Mouse (Mus musculus) liver, postnatal 0 days (tissue): Measurements from ENCODE around the gene Tmco1. TPM values are rescaled to one million over a fixed set of nuclear protein-coding genes. Genes with fewer than 3 reads are reported as not detected.

Experiments
- ATAC-seq: fragments of 200-750 bp; cut with Nextera tagmentation; 2 replicates; pipeline ENCODE4 v1.8.0; 2017; ENCODE audit warnings: mild to moderate bottlenecking, moderate library complexity
- DNase-seq: peaks from one replicate; pipeline ENCODE4 v3.0.0-alpha.2; 2016
- H3K27ac ChIP-seq: fragments of 300-500 bp; sonication (generic); 2 replicates; pipeline ENCODE4 v1.5.1; 2014; ENCODE audit warnings: antibody characterized with exemption, moderate library complexity, mild to moderate bottlenecking, low read depth
- H3K27me3 ChIP-seq: fragments of 300-500 bp; sonication (generic); 2 replicates; pipeline ENCODE4 v1.6.1; 2014; ENCODE audit warnings: low read length, control low read depth, mixed read lengths; ENCODE audit not compliant: insufficient read depth
- H3K36me3 ChIP-seq: fragments of 300-500 bp; sonication (generic); replicated peaks from 2 replicates; pipeline ENCODE4 v1.6.1; 2014; ENCODE audit warnings: mild to moderate bottlenecking, control low read depth, low read length, moderate library complexity, mixed read lengths; ENCODE audit not compliant: insufficient read depth
- H3K4me1 ChIP-seq: fragments of 300-500 bp; sonication (generic); 2 replicates; pipeline ENCODE4 v1.6.1; 2014; ENCODE audit warnings: antibody characterized with exemption, mild to moderate bottlenecking, control low read depth; ENCODE audit not compliant: insufficient read depth
- H3K4me2 ChIP-seq: fragments of 300-500 bp; sonication (generic); 2 replicates; pipeline ENCODE4 v1.6.1; 2014; ENCODE audit warnings: low read depth, mild to moderate bottlenecking, low read length, moderate library complexity, mixed read lengths
- H3K4me3 ChIP-seq: fragments of 300-500 bp; sonication (generic); 2 replicates; pipeline ENCODE4 v1.5.1; 2014; ENCODE audit warnings: low read depth, low read length
- H3K9ac ChIP-seq: fragments of 300-500 bp; sonication (generic); replicated peaks from 2 replicates; pipeline ENCODE4 v1.6.1; 2014; ENCODE audit warnings: mild to moderate bottlenecking, moderate library complexity
- H3K9me3 ChIP-seq: fragments of 300-500 bp; sonication (generic); 2 replicates; pipeline ENCODE4 v1.6.1; 2016; ENCODE audit warnings: mild to moderate bottlenecking, control low read depth, low read length, mixed read lengths
- CTCF ChIP-seq: sonication (generic); IDR thresholded peaks from 2 replicates; pipeline ENCODE4 v1.5.1; 2016; ENCODE audit warnings: antibody characterized with exemption, low read depth
- EP300 ChIP-seq: IDR thresholded peaks from 2 replicates; pipeline ENCODE4 v1.6.1; 2016; ENCODE audit warnings: antibody characterized with exemption, low read depth, mild to moderate bottlenecking
- WGBS: fragments of 180-500 bp; shearing (Covaris S2); extraction: QIAGEN DNeasy Blood & Tissue Kit; methylation state at CpG from one replicate; pipeline ENCODE4 v1.1.7; 2014; ENCODE audit not compliant: insufficient replicate concordance; 5-methylcytosine and 5-hydroxymethylcytosine counted together
- polyA plus RNA-seq: library from polyadenylated mRNA; unstranded; fragments of >200 nt; fragmentation: Nextera tagmentation; extraction: Ambion mirVana; gene quantifications from 2 replicates; pipeline ENCODE4 v1.2.1, GENCODE M21; 2015

The Tmco1 gene
- polyA plus RNA-seq, 1 experiment from 2014 or later: 54.6 TPM

- no peaks in the 10 kb centered on the region for H3K9me3 ChIP-seq
- H3K27me3 ChIP-seq: no peaks in the 10 kb centered on the region
- peak overlapping the region; percentile 94 for H3K9ac ChIP-seq
- DNase-seq (no peak), ATAC-seq (peak; percentile 9; the same call in 1 of the 2 replicates)
- TF ChIP-seq CTCF: no peak
- no peak for TF ChIP-seq EP300
- peak overlapping the region; percentile 88 for H3K4me3 ChIP-seq
- H3K4me1 ChIP-seq: peaks cover 13% of the 10 kb centered on the region
- peak overlapping the region; percentile 98 for H3K4me2 ChIP-seq
- peak overlapping the region; percentile 95 for H3K27ac ChIP-seq
- peaks cover 18% of the 10 kb centered on the region for H3K36me3 ChIP-seq
- WGBS: 21% methylated on average over 13 of the region's 13 CpGs
Observed at GRCm38 (mm10) chr1:167350597-167351415, 42.6 kb downstream of the Tmco1 start.

GRCm38 (mm10) chr1:167352403-167352802, 44.2 kb downstream of the Tmco1 start:
- Histone ChIP-seq H3K36me3 (peaks cover 33% of the 10 kb centered on the region), H3K4me2 (no peak overlapping the region), H3K4me3 (no peak overlapping the region), H3K4me1 (peaks cover 13% of the 10 kb centered on the region), H3K9me3 (no peaks in the 10 kb centered on the region), H3K27ac (no peak overlapping the region), H3K9ac (no peak overlapping the region), H3K27me3 (no peaks in the 10 kb centered on the region)
- ATAC-seq (no peak), DNase-seq (no peak)
- 80% methylated on average over 14 of the region's 14 CpGs for WGBS
- no peak for TF ChIP-seq EP300
- no peak for TF ChIP-seq CTCF

- Histone ChIP-seq H3K9ac (no peak overlapping the region), H3K4me3 (no peak overlapping the region), H3K27me3 (no peaks in the 10 kb centered on the region), H3K4me1 (no peaks in the 10 kb centered on the region), H3K9me3 (no peaks in the 10 kb centered on the region), H3K36me3 (peaks cover 65% of the 10 kb centered on the region), H3K27ac (no peak overlapping the region), H3K4me2 (no peak overlapping the region)
- peak; percentile 30; the same call in 1 of the 2 replicates for ATAC-seq
- WGBS: 72% methylated on average over 9 of the region's 9 CpGs
- TF ChIP-seq EP300 (no peak), CTCF (no peak)
- DNase-seq: no peak
Observed at GRCm38 (mm10) chr1:167357387-167357786, 49.2 kb downstream of the Tmco1 start.

- Histone ChIP-seq H3K9me3 (no peaks in the 10 kb centered on the region), H3K36me3 (peaks cover 76% of the 10 kb centered on the region), H3K4me1 (no peaks in the 10 kb centered on the region), H3K9ac (no peak overlapping the region), H3K27me3 (no peaks in the 10 kb centered on the region), H3K4me3 (no peak overlapping the region), H3K4me2 (no peak overlapping the region), H3K27ac (no peak overlapping the region)
- ATAC-seq (no peak), DNase-seq (no peak)
- 85% methylated on average over 9 of the region's 9 CpGs for WGBS
- TF ChIP-seq EP300 (no peak), CTCF (no peak)
Observed at GRCm38 (mm10) chr1:167358731-167359130, 50.6 kb downstream of the Tmco1 start.

GRCm38 (mm10) chr1:167360268-167360667, 52.1 kb downstream of the Tmco1 start:
- Histone ChIP-seq H3K27ac (no peak overlapping the region), H3K4me3 (no peak overlapping the region), H3K4me1 (no peaks in the 10 kb centered on the region), H3K4me2 (no peak overlapping the region), H3K9ac (no peak overlapping the region), H3K27me3 (no peaks in the 10 kb centered on the region), H3K36me3 (peaks cover 77% of the 10 kb centered on the region), H3K9me3 (no peaks in the 10 kb centered on the region)
- ATAC-seq (no peak), DNase-seq (no peak)
- WGBS: 89% methylated on average over 4 of the region's 4 CpGs
- TF ChIP-seq EP300: no peak
- no peak for TF ChIP-seq CTCF

- TF ChIP-seq CTCF: no peak
- no peak for TF ChIP-seq EP300
- peaks cover 76% of the 10 kb centered on the region for H3K36me3 ChIP-seq
- H3K4me3 ChIP-seq: no peak overlapping the region
- H3K27me3 ChIP-seq: no peaks in the 10 kb centered on the region
- WGBS: 86% methylated on average over 4 of the region's 4 CpGs
- no peak overlapping the region for H3K27ac ChIP-seq
- ATAC-seq (no peak), DNase-seq (no peak)
- H3K9me3 ChIP-seq: no peaks in the 10 kb centered on the region
- H3K4me2 ChIP-seq: no peak overlapping the region
- no peak overlapping the region for H3K9ac ChIP-seq
- H3K4me1 ChIP-seq: no peaks in the 10 kb centered on the region
Observed at GRCm38 (mm10) chr1:167362819-167363218, 54.6 kb downstream of the Tmco1 start.
